Mouse (Mus musculus): Measurements from ENCODE around the gene Olfr982. TPM values are rescaled to one million over a fixed set of nuclear protein-coding genes. Genes with fewer than 3 reads are reported as not detected.

Gene Olfr982
- polyA plus RNA-seq, 1 experiment: not detected

- no peaks in the 10 kb centered on the region for H3K79me2 ChIP-seq (ENCODE audit: control insufficient read depth, insufficient read depth)
- no peak overlapping the region for H3ac ChIP-seq (ENCODE audit: control insufficient read depth, insufficient read length)
- no peaks in the 10 kb centered on the region for H3K27me3 ChIP-seq (ENCODE audit: control insufficient read depth, insufficient read depth, insufficient read length)
- H3K36me3 ChIP-seq (ENCODE audit: control insufficient read depth, insufficient read depth): no peaks in the 10 kb centered on the region
- TF ChIP-seq POLR2AphosphoS2 (IDR thresholded peaks at IDR 0.05; ENCODE audit: insufficient read length, low read depth): no peak
- peak; percentile 66; the same call in 1 of the 2 replicates for TF ChIP-seq CEBPB (IDR thresholded peaks at IDR 0.05; ENCODE audit: insufficient read depth, poor library complexity, severe bottlenecking)
- no peak for TF ChIP-seq E2F4 (IDR thresholded peaks at IDR 0.05; ENCODE audit: insufficient read depth)
- TF ChIP-seq MYOD1 (IDR thresholded peaks at IDR 0.05; ENCODE audit: control insufficient read depth in 1 of 3, insufficient read length in 2 of 3, low read depth in 2 of 3): peak; percentile 61 to 99 (median 98)
- peak; percentile 96 for TF ChIP-seq TCF12 (IDR thresholded peaks at IDR 0.05; ENCODE audit: insufficient read depth, poor library complexity, severe bottlenecking)
- TF ChIP-seq REST (IDR thresholded peaks at IDR 0.05; ENCODE audit: insufficient read depth, insufficient read length): no peak
- TF ChIP-seq MYOG (IDR thresholded peaks at IDR 0.05; ENCODE audit: control insufficient read depth in 1 of 3, insufficient read depth in 1 of 3, insufficient read length in 2 of 3, low read depth in 2 of 3): peak; percentile 93 to 100 (median 99)
- TF ChIP-seq TCF3 (IDR thresholded peaks at IDR 0.05; ENCODE audit: insufficient read length, low read depth): peak; percentile 94
- peak overlapping the region; percentile 60 for H3K4me2 ChIP-seq (ENCODE audit: low read depth)
- no peak overlapping the region for H3K4me3 ChIP-seq
Observed at GRCm38 (mm10) chr9:40116645-40117286, 43.1 kb downstream of the Olfr982 start.

- Histone ChIP-seq H3K4me3 (no peak overlapping the region), H3K79me2 (ENCODE audit: control insufficient read depth, insufficient read depth) (no peaks in the 10 kb centered on the region), H3K4me2 (ENCODE audit: low read depth) (peak overlapping the region; percentile 60), H3K27me3 (ENCODE audit: control insufficient read depth, insufficient read depth, insufficient read length) (no peaks in the 10 kb centered on the region), H3ac (ENCODE audit: control insufficient read depth, insufficient read length) (no peak overlapping the region), H3K36me3 (ENCODE audit: control insufficient read depth, insufficient read depth) (no peaks in the 10 kb centered on the region)
- no peak for TF ChIP-seq E2F4 (IDR thresholded peaks at IDR 0.05; ENCODE audit: insufficient read depth)
- no peak for TF ChIP-seq TCF3 (IDR thresholded peaks at IDR 0.05; ENCODE audit: insufficient read length, low read depth)
- TF ChIP-seq MYOG (IDR thresholded peaks at IDR 0.05; ENCODE audit: control insufficient read depth in 1 of 3, insufficient read depth in 1 of 3, insufficient read length in 2 of 3, low read depth in 2 of 3): no peak
- no peak for TF ChIP-seq MAX (IDR thresholded peaks at IDR 0.05; ENCODE audit: low read depth)
- TF ChIP-seq POLR2AphosphoS2 (IDR thresholded peaks at IDR 0.05; ENCODE audit: insufficient read length, low read depth): no peak
- no peak for TF ChIP-seq POLR2A (IDR thresholded peaks at IDR 0.05; ENCODE audit: insufficient read length, low read depth)
- no peak for TF ChIP-seq USF1 (IDR thresholded peaks at IDR 0.05; ENCODE audit: low read depth)
- no peak for TF ChIP-seq REST (IDR thresholded peaks at IDR 0.05; ENCODE audit: insufficient read depth, insufficient read length)
Observed at GRCm38 (mm10) chr9:40117287-40117659, 43.6 kb downstream of the Olfr982 start.

Other genes with a start within 250 kb of the Olfr982 start
- not detected for gene Olfr971, start 237.0 kb upstream of the Olfr982 start, polyA plus RNA-seq (2012; fragmentation: generic; extraction: Trizol)
- gene Olfr972, start 207.4 kb upstream of the Olfr982 start, polyA plus RNA-seq (2012; fragmentation: generic; extraction: Trizol): not detected
- not detected for gene Olfr229, start 166.5 kb upstream of the Olfr982 start, polyA plus RNA-seq (2012; fragmentation: generic; extraction: Trizol)
- gene Olfr974, start 136.3 kb upstream of the Olfr982 start, polyA plus RNA-seq (2012; fragmentation: generic; extraction: Trizol): not detected
- gene Olfr975, start 121.8 kb upstream of the Olfr982 start, polyA plus RNA-seq (2012; fragmentation: generic; extraction: Trizol): not detected
- not detected for gene Olfr976, start 112.7 kb upstream of the Olfr982 start, polyA plus RNA-seq (2012; fragmentation: generic; extraction: Trizol)
- not detected for gene Olfr978, start 81.7 kb upstream of the Olfr982 start, polyA plus RNA-seq (2012; fragmentation: generic; extraction: Trizol)
- gene Olfr979, start 70.4 kb upstream of the Olfr982 start, polyA plus RNA-seq (2012; fragmentation: generic; extraction: Trizol): not detected
- gene Olfr980, start 64.2 kb upstream of the Olfr982 start, polyA plus RNA-seq (2012; fragmentation: generic; extraction: Trizol): not detected
- gene Olfr981, start 52.4 kb upstream of the Olfr982 start, polyA plus RNA-seq (2012; fragmentation: generic; extraction: Trizol): not detected
- gene Olfr983, start 19.8 kb downstream of the Olfr982 start, polyA plus RNA-seq (2012; fragmentation: generic; extraction: Trizol): not detected
- gene Olfr984, start 40.4 kb downstream of the Olfr982 start, polyA plus RNA-seq (2012; fragmentation: generic; extraction: Trizol): not detected
- gene Olfr985, start 56.4 kb downstream of the Olfr982 start, polyA plus RNA-seq (2012; fragmentation: generic; extraction: Trizol): not detected
- not detected for gene Tmem225, start 74.3 kb downstream of the Olfr982 start, polyA plus RNA-seq (2012; fragmentation: generic; extraction: Trizol)
- gene Olfr986, start 107.1 kb downstream of the Olfr982 start, polyA plus RNA-seq (2012; fragmentation: generic; extraction: Trizol): not detected
- gene Zfp202, start 118.5 kb downstream of the Olfr982 start, polyA plus RNA-seq (2012; fragmentation: generic; extraction: Trizol): 2.4 TPM
- 0.38 TPM for gene Scn3b, start 195.4 kb downstream of the Olfr982 start, polyA plus RNA-seq (2012; fragmentation: generic; extraction: Trizol)